Mouse (Mus musculus): ENCODE results near the gene Gm3043.
"Not testable (repeated sequence)": the region's sequence is repeated elsewhere in the genome, so short reads cannot be mapped to it uniquely, and the experiment has no call there.

Gm3043 gene

GRCm38 (mm10) chr14:3688483-3688882 lies at the start of gene Gm3043:
Gene Gm3043 (plus strand): TSS chr14:3688783.
- DNase-seq, result not testable (repeated sequence)

- not testable (repeated sequence) for DNase-seq
Observed at GRCm38 (mm10) chr14:3651730-3652129, 36.9 kb upstream of the Gm3043 start, which contains the start of gene Gm3020. Gene Gm3020 (plus strand): TSS chr14:3652030.
